Mouse (Mus musculus) CH12.LX (cell line): ENCODE measurements around the gene Csad. TPM values are rescaled to one million over a fixed set of nuclear protein-coding genes. Genes with fewer than 3 reads are reported as not detected.

Experiments
- DNase-seq: peaks from one replicate; pipeline ENCODE4 v3.0.0-alpha.2; 2013; ENCODE audit errors: extremely low read depth
- H3K27ac ChIP-seq: 2 replicates; pipeline ENCODE4 v1.5.1; 2012; ENCODE audit warnings: low read depth, mild to moderate bottlenecking, control low read depth, moderate library complexity; ENCODE audit not compliant: insufficient read depth
- H3K27me3 ChIP-seq: replicated peaks from 2 replicates; pipeline ENCODE3; 2012; ENCODE audit warnings: inconsistent platforms
- H3K36me3 ChIP-seq, 2 experiments: replicated peaks in 1 of 2; 2 replicates each; pipeline versions ENCODE3 to v1.6.1; 2012; ENCODE audit warnings: inconsistent platforms in 1 of 2, low read length in 1 of 2, mild to moderate bottlenecking in 1 of 2, mixed read lengths in 1 of 2, moderate library complexity in 1 of 2; ENCODE audit not compliant: control insufficient read depth in 1 of 2, insufficient read depth in 1 of 2
- H3K4me1 ChIP-seq, 2 experiments: 2 replicates each; pipeline ENCODE4 v1.6.1; 2012; ENCODE audit warnings: inconsistent platforms in 1 of 2, moderate library complexity in 1 of 2; ENCODE audit not compliant: insufficient read depth in 2 of 2, control insufficient read depth in 1 of 2
- H3K4me2 ChIP-seq: 2 replicates; pipeline ENCODE4 v1.6.1; 2012; ENCODE audit warnings: low read depth, mild to moderate bottlenecking, control low read depth; ENCODE audit not compliant: poor library complexity, insufficient read depth, severe bottlenecking
- H3K4me3 ChIP-seq, 3 experiments: fragments of 150-350 bp in 1 of 3; sonication (generic) in 1 of 3; replicated peaks in 1 of 3; 2 replicates each; pipeline versions ENCODE3 to v1.5.1; 2011 to 2012; ENCODE audit warnings: low read depth in 2 of 3, low read length in 2 of 3, mild to moderate bottlenecking in 2 of 3, moderate library complexity in 2 of 3, control low read depth in 1 of 3, improper control_type of control experiment in 1 of 3, inconsistent platforms in 1 of 3, mixed read lengths in 1 of 3; ENCODE audit not compliant: poor library complexity in 1 of 3
- H3K79me2 ChIP-seq: replicated peaks from 2 replicates; pipeline ENCODE4 v1.6.1; 2012; ENCODE audit warnings: mild to moderate bottlenecking, moderate library complexity; ENCODE audit not compliant: control insufficient read depth, poor library complexity, insufficient read depth, severe bottlenecking; ENCODE audit errors: extremely low read depth
- H3K9ac ChIP-seq: 2 replicates; pipeline ENCODE4 v1.6.1; 2012; ENCODE audit warnings: low read depth, mild to moderate bottlenecking, control low read depth, moderate library complexity; ENCODE audit not compliant: insufficient read depth
- H3K9me3 ChIP-seq: replicated peaks from 2 replicates; pipeline ENCODE3; 2012; ENCODE audit warnings: low read length, inconsistent platforms, mixed read lengths
- BHLHE40 ChIP-seq: IDR thresholded peaks from 2 replicates; pipeline ENCODE4 v1.6.1; 2011; ENCODE audit warnings: mild to moderate bottlenecking, low read depth, low read length, improper control_type of control experiment
- CHD1 ChIP-seq: IDR thresholded peaks from 2 replicates; pipeline ENCODE4 v1.6.1; 2012; ENCODE audit warnings: low read depth, low read length, improper control_type of control experiment, inconsistent platforms
- CHD2 ChIP-seq: IDR thresholded peaks from 2 replicates; pipeline ENCODE4 v1.6.1; 2011; ENCODE audit warnings: low read length, improper control_type of control experiment
- CTCF ChIP-seq, 2 experiments: IDR thresholded peaks in 1 of 2; conservative IDR thresholded peaks in 1 of 2; 2 replicates each; pipeline ENCODE4 v1.5.1; 2011 to 2012; ENCODE audit warnings: low read depth in 2 of 2, low read length in 2 of 2, improper control_type of control experiment in 1 of 2, inconsistent platforms in 1 of 2, mild to moderate bottlenecking in 1 of 2, moderate library complexity in 1 of 2
- E2F4 ChIP-seq: IDR thresholded peaks from 2 replicates; pipeline ENCODE4 v1.6.1; 2011; ENCODE audit warnings: low read depth, low read length, improper control_type of control experiment; ENCODE audit not compliant: insufficient replicate concordance
- EP300 ChIP-seq: IDR thresholded peaks from 2 replicates; pipeline ENCODE4 v1.6.1; 2011; ENCODE audit warnings: low read length, improper control_type of control experiment
- ETS1 ChIP-seq: conservative IDR thresholded peaks from 2 replicates; pipeline ENCODE4 v1.6.1; 2012; ENCODE audit warnings: low read depth, mild to moderate bottlenecking, inconsistent platforms, low read length, improper control_type of control experiment, moderate library complexity
- GABPA ChIP-seq: IDR thresholded peaks from 2 replicates; pipeline ENCODE4 v1.6.1; 2012; ENCODE audit warnings: low read depth, low read length, improper control_type of control experiment, inconsistent platforms; ENCODE audit not compliant: insufficient replicate concordance
- HCFC1 ChIP-seq: IDR thresholded peaks from 2 replicates; pipeline ENCODE4 v1.6.1; 2012; ENCODE audit warnings: low read depth, mild to moderate bottlenecking, inconsistent platforms, low read length, improper control_type of control experiment
- JUND ChIP-seq: conservative IDR thresholded peaks from 2 replicates; pipeline ENCODE4 v1.6.1; 2011; ENCODE audit warnings: low read depth, low read length, improper control_type of control experiment
- KAT2A ChIP-seq: IDR thresholded peaks from 2 replicates; pipeline ENCODE4 v1.6.1; 2012; ENCODE audit warnings: low read length, improper control_type of control experiment, inconsistent platforms; ENCODE audit not compliant: insufficient replicate concordance
- MAFK ChIP-seq: IDR thresholded peaks from 2 replicates; pipeline ENCODE4 v1.6.1; 2011; ENCODE audit warnings: low read length, improper control_type of control experiment; ENCODE audit not compliant: insufficient replicate concordance
- MAX ChIP-seq: IDR thresholded peaks from 2 replicates; pipeline ENCODE4 v1.6.1; 2011; ENCODE audit warnings: low read length, improper control_type of control experiment
- MAZ ChIP-seq: IDR thresholded peaks from 2 replicates; pipeline ENCODE4 v1.6.1; 2012; ENCODE audit warnings: low read depth, mild to moderate bottlenecking, inconsistent platforms, low read length, improper control_type of control experiment, moderate library complexity
- MXI1 ChIP-seq: IDR thresholded peaks from 2 replicates; pipeline ENCODE4 v1.6.1; 2011; ENCODE audit warnings: mild to moderate bottlenecking, low read depth, low read length, improper control_type of control experiment
- NELFE ChIP-seq: IDR thresholded peaks from 2 replicates; pipeline ENCODE4 v1.6.1; 2011; ENCODE audit warnings: low read depth, low read length, improper control_type of control experiment
- PAX5 ChIP-seq: IDR thresholded peaks from 2 replicates; pipeline ENCODE4 v1.6.1; 2012; ENCODE audit warnings: low read length, inconsistent platforms, mixed read lengths
- POLR2A ChIP-seq: IDR thresholded peaks from 2 replicates; pipeline ENCODE4 v1.6.1; 2011; ENCODE audit warnings: low read depth, mild to moderate bottlenecking, improper control_type of control experiment, low read length
- POLR2AphosphoS2 ChIP-seq: IDR thresholded peaks from 2 replicates; pipeline ENCODE4 v1.6.1; 2011; ENCODE audit warnings: low read depth, low read length, improper control_type of control experiment
- RCOR1 ChIP-seq: conservative IDR thresholded peaks from 2 replicates; pipeline ENCODE4 v1.6.1; 2012; ENCODE audit warnings: low read depth, mild to moderate bottlenecking, inconsistent platforms, low read length, improper control_type of control experiment
- SIN3A ChIP-seq: IDR thresholded peaks from 2 replicates; pipeline ENCODE4 v1.6.1; 2012; ENCODE audit warnings: low read length, improper control_type of control experiment, inconsistent platforms
- TBP ChIP-seq: conservative IDR thresholded peaks from 2 replicates; pipeline ENCODE4 v1.6.1; 2011; ENCODE audit warnings: low read depth, low read length, improper control_type of control experiment
- TCF12 ChIP-seq: IDR thresholded peaks from 2 replicates; pipeline ENCODE4 v1.6.1; 2014; ENCODE audit warnings: low read depth, mild to moderate bottlenecking, inconsistent platforms, low read length, improper control_type of control experiment
- UBTF ChIP-seq: IDR thresholded peaks from 2 replicates; pipeline ENCODE4 v1.6.1; 2012; ENCODE audit warnings: low read depth, mild to moderate bottlenecking, inconsistent platforms, low read length, improper control_type of control experiment, moderate library complexity
- ZC3H11A ChIP-seq: IDR thresholded peaks from 2 replicates; pipeline ENCODE4 v1.6.1; 2012; ENCODE audit warnings: low read depth, mild to moderate bottlenecking, inconsistent platforms, low read length, improper control_type of control experiment
- ZKSCAN1 ChIP-seq: IDR thresholded peaks from 2 replicates; pipeline ENCODE4 v1.6.1; 2012; ENCODE audit warnings: low read depth, inconsistent platforms, low read length, improper control_type of control experiment, borderline replicate concordance
- ZNF384 ChIP-seq: IDR thresholded peaks from 2 replicates; pipeline ENCODE4 v1.6.1; 2012; ENCODE audit warnings: low read depth, low read length, improper control_type of control experiment, inconsistent platforms
- dilution Hi-C: fragments of 300-500 bp; cut with MboI; formaldehyde crosslinking; loops from 2 replicates; pipeline ENCODE4 v1.14.3; 2020; ENCODE audit warnings: low sequenced_read_pairs; ENCODE audit not compliant: extremely low pct_unique_long_range_greater_than_20kb, extremely low pct_ligation_motif_present
- in situ Hi-C: fragments of 300-500 bp; cut with MboI; formaldehyde crosslinking; loops from 3 replicates; pipeline ENCODE4 v1.14.3; 2019; ENCODE audit warnings: low sequenced_read_pairs, low pct_ligation_motif_present, low pct_unique_long_range_greater_than_20kb, mixed read lengths
- polyA plus RNA-seq: library from polyadenylated mRNA; unstranded; fragments of >175 nt; gene quantifications from 2 replicates; pipeline ENCODE4 v1.2.1, GENCODE M21; 2012; ENCODE audit warnings: low read depth; ENCODE audit not compliant: insufficient read length
- total RNA-seq, 2 experiments: library from RNA; depleted of rRNA; stranded (reverse); fragments of 300-350 nt in 1 of 2; fragments of >200 nt in 1 of 2; gene quantifications; 2 replicates each; pipeline ENCODE4 v1.2.3; 2012 to 2014

Csad gene
- total and polyA plus RNA-seq, 3 experiments = 3.7 to 4.7 (median 3.8) TPM

GRCm38 (mm10) chr15:102202971-102203834, 1.3 kb downstream of the Csad start, which contains the start of gene Zfp740 (continued):
- no peak for TF ChIP-seq ZC3H11A

DNA sequence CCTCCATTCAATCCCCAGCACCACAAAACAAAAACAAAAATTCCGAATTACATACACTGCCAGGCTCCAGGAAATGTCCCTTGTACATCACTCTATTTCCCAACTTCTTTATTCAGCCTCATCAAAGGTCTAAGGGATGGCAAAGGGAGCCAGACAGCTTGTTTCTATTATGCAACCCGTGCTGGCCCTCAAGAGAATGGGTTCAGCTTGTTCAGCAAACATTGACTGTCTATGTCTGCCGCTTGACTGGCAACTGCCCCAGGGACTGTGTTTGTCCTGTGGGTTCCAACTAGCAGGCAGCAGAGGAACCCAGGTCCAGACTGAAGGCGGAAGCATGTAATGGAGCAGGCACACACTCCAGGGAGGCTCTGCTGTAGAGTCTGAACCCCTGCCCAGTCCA, 5.7 kb downstream of the Csad start:
- Histone ChIP-seq H3K79me2 (no peaks in the 10 kb centered on the region), H3K4me2 (no peak overlapping the region), H3K27ac (no peak overlapping the region), H3K36me3 (no peaks in the 10 kb centered on the region), H3K9me3 (no peaks in the 10 kb centered on the region), H3K4me3 (no peak overlapping the region), H3K27me3 (no peaks in the 10 kb centered on the region), H3K4me1 (peaks cover 0 to 22% of the 10 kb centered on the region in 2 experiments; a peak in 3 of 4 replicates), H3K9ac (no peak overlapping the region)
- no peak for DNase-seq
- TF ChIP-seq POLR2AphosphoS2 (no peak), MAX (no peak), HCFC1 (no peak), ZNF384 (no peak), TCF12 (no peak), CHD1 (no peak), BHLHE40 (no peak), CHD2 (no peak), SIN3A (no peak), JUND (no peak), MAZ (no peak), POLR2A (no peak), GABPA (no peak), EP300 (no peak), NELFE (no peak), ZC3H11A (no peak), CTCF (conservative IDR thresholded peaks at IDR 0.05 in 1 of 2, IDR thresholded peaks at IDR 0.05 in 1 of 2; ENCODE audit: low read depth in 2 of 2, low read length in 2 of 2) (no peak), ZKSCAN1 (no peak)
- dilution Hi-C loops (no loop called here), in situ Hi-C loops (no loop called here)

GRCm38 (mm10) chr15:102195373-102195772, 9.2 kb downstream of the Csad start:
- no peaks in the 10 kb centered on the region for H3K79me2 ChIP-seq
- DNase-seq = no peak
- dilution Hi-C loops = no loop called here

More at GRCm38 (mm10) chr15:102195373-102195772, 9.2 kb downstream of the Csad start:
- in situ Hi-C loops = no loop called here
- H3K27ac ChIP-seq = no peak overlapping the region
- H3K36me3 ChIP-seq = no peaks in the 10 kb centered on the region
- H3K4me1 ChIP-seq = peaks cover 9 to 42% of the 10 kb centered on the region in 2 experiments
- no peak overlapping the region for H3K9ac ChIP-seq
- no peaks in the 10 kb centered on the region for H3K27me3 ChIP-seq
- H3K4me3 ChIP-seq = no peak overlapping the region
- TF ChIP-seq HCFC1 = no peak
- TF ChIP-seq RCOR1 = no peak
- no peak for TF ChIP-seq UBTF
- TF ChIP-seq TCF12 = no peak
- no peak for TF ChIP-seq BHLHE40
- no peak for TF ChIP-seq POLR2A
- no peak for TF ChIP-seq ETS1
- no peak for TF ChIP-seq PAX5
- no peak for TF ChIP-seq EP300
- TF ChIP-seq JUND = no peak
- no peak for TF ChIP-seq E2F4
- no peak for TF ChIP-seq SIN3A
- no peak for TF ChIP-seq ZC3H11A
- no peak for TF ChIP-seq ZKSCAN1
- no peak for TF ChIP-seq MAFK
- no peak for TF ChIP-seq TBP
- TF ChIP-seq KAT2A = no peak
- no peak for TF ChIP-seq MXI1
- no peak for TF ChIP-seq NELFE
- TF ChIP-seq MAX = no peak
- H3K4me2 ChIP-seq = no peak overlapping the region
- H3K9me3 ChIP-seq = no peaks in the 10 kb centered on the region
